Mouse (Mus musculus): Measurements from ENCODE around the gene Rcan3.

Rcan3 gene

GRCm38 (mm10) chr4:135433443-135434394 is at the start of gene Rcan3:
TSS of gene Rcan3 (minus strand) at chr4:135433853.
- DNase-seq (ENCODE audit: low spot score in 2 of 2) = peak; percentile 46 to 66

GRCm38 (mm10) chr4:135480370-135480769 is 46.7 kb upstream of the Rcan3 start:
- no peak for DNase-seq (ENCODE audit: low spot score in 2 of 2)

- DNase-seq (ENCODE audit: low spot score in 2 of 2) = no peak
Measured at GRCm38 (mm10) chr4:135477851-135478250, 44.2 kb upstream of the Rcan3 start.

- no peak for DNase-seq (ENCODE audit: low spot score in 2 of 2)
Measured at GRCm38 (mm10) chr4:135463406-135463805, 29.8 kb upstream of the Rcan3 start.

- no peak for DNase-seq (ENCODE audit: low spot score in 2 of 2)
Measured at GRCm38 (mm10) chr4:135453572-135453971, 19.9 kb upstream of the Rcan3 start.

- DNase-seq (ENCODE audit: low spot score in 2 of 2) = no peak
Measured at GRCm38 (mm10) chr4:135453164-135453563, 19.5 kb upstream of the Rcan3 start.

GRCm38 (mm10) chr4:135451360-135452015 is 17.8 kb upstream of the Rcan3 start:
- no peak for DNase-seq (ENCODE audit: low spot score in 2 of 2)

- DNase-seq (ENCODE audit: low spot score in 2 of 2) = no peak
Measured at GRCm38 (mm10) chr4:135442473-135442872, 8.8 kb upstream of the Rcan3 start.

- DNase-seq (ENCODE audit: low spot score in 2 of 2) = no peak
Measured at GRCm38 (mm10) chr4:135439904-135440522, 6.4 kb upstream of the Rcan3 start.

- DNase-seq (ENCODE audit: low spot score in 2 of 2) = peak in 1 of 2 experiments; percentile 27
Measured at GRCm38 (mm10) chr4:135439188-135439647, 5.6 kb upstream of the Rcan3 start.

GRCm38 (mm10) chr4:135437924-135438323 is 4.3 kb upstream of the Rcan3 start:
- no peak for DNase-seq (ENCODE audit: low spot score in 2 of 2)

- no peak for DNase-seq (ENCODE audit: low spot score in 2 of 2)
Measured at GRCm38 (mm10) chr4:135436291-135436690, 2.6 kb upstream of the Rcan3 start.

- DNase-seq (ENCODE audit: low spot score in 2 of 2) = no peak
Measured at GRCm38 (mm10) chr4:135434395-135434789, 739 bp upstream of the Rcan3 start.

GRCm38 (mm10) chr4:135433086-135433442 is 589 bp downstream of the Rcan3 start:
- no peak for DNase-seq (ENCODE audit: low spot score in 2 of 2)

GRCm38 (mm10) chr4:135429990-135430760 is 3.5 kb downstream of the Rcan3 start:
- DNase-seq (ENCODE audit: low spot score in 2 of 2) = no peak

GRCm38 (mm10) chr4:135429383-135429782 is 4.3 kb downstream of the Rcan3 start:
- no peak for DNase-seq (ENCODE audit: low spot score in 2 of 2)

- DNase-seq (ENCODE audit: low spot score in 2 of 2) = no peak
Measured at GRCm38 (mm10) chr4:135426587-135426986, 7.1 kb downstream of the Rcan3 start.

GRCm38 (mm10) chr4:135425625-135426024 is 8.0 kb downstream of the Rcan3 start:
- DNase-seq (ENCODE audit: low spot score in 2 of 2) = no peak

GRCm38 (mm10) chr4:135420961-135421360 is 12.7 kb downstream of the Rcan3 start:
- no peak for DNase-seq (ENCODE audit: low spot score in 2 of 2)

GRCm38 (mm10) chr4:135420416-135420815 is 13.2 kb downstream of the Rcan3 start:
- no peak for DNase-seq (ENCODE audit: low spot score in 2 of 2)

- DNase-seq (ENCODE audit: low spot score in 2 of 2) = no peak
Measured at GRCm38 (mm10) chr4:135419996-135420395, 13.7 kb downstream of the Rcan3 start.

GRCm38 (mm10) chr4:135416367-135416766 is 17.3 kb downstream of the Rcan3 start:
- DNase-seq (ENCODE audit: low spot score in 2 of 2) = no peak
